Mouse (Mus musculus) neural tube, embryonic 13.5 days (tissue): ENCODE data around the gene Dhrs4. TPM values are rescaled to one million over a fixed set of nuclear protein-coding genes. Genes with fewer than 3 reads are reported as not detected.

ENCODE experiments used
- ATAC-seq: fragments of 200-750 bp; cut with Nextera tagmentation; 2 replicates; pipeline ENCODE4 v1.8.0; 2017; ENCODE audit warnings: low read depth, mild to moderate bottlenecking, moderate TSS enrichment, moderate library complexity
- H3K27ac ChIP-seq: fragments of 300-500 bp; sonication (generic); replicated peaks from 2 replicates; pipeline ENCODE4 v1.5.1; 2015; ENCODE audit warnings: moderate library complexity, mild to moderate bottlenecking, inconsistent platforms
- H3K27me3 ChIP-seq: fragments of 300-500 bp; sonication (generic); 2 replicates; pipeline ENCODE4 v1.6.1; 2015; ENCODE audit warnings: mild to moderate bottlenecking, inconsistent platforms
- H3K36me3 ChIP-seq: fragments of 300-500 bp; sonication (generic); 2 replicates; pipeline ENCODE4 v1.6.1; 2015; ENCODE audit warnings: mild to moderate bottlenecking, inconsistent platforms
- H3K4me1 ChIP-seq: fragments of 300-500 bp; sonication (generic); replicated peaks from 2 replicates; pipeline ENCODE4 v1.6.1; 2015; ENCODE audit warnings: inconsistent platforms
- H3K4me2 ChIP-seq: fragments of 300-500 bp; sonication (generic); 2 replicates; pipeline ENCODE4 v1.6.1; 2015; ENCODE audit warnings: inconsistent platforms, mild to moderate bottlenecking, moderate library complexity
- H3K4me3 ChIP-seq: fragments of 300-500 bp; sonication (generic); 2 replicates; pipeline ENCODE4 v1.5.1; 2015; ENCODE audit warnings: mild to moderate bottlenecking, inconsistent platforms
- H3K9ac ChIP-seq: fragments of 300-500 bp; sonication (generic); 2 replicates; pipeline ENCODE4 v1.6.1; 2015; ENCODE audit warnings: moderate library complexity, mild to moderate bottlenecking, inconsistent platforms
- H3K9me3 ChIP-seq: fragments of 300-500 bp; sonication (generic); 2 replicates; pipeline ENCODE4 v1.6.1; 2016; ENCODE audit warnings: inconsistent platforms
- WGBS: fragments of 180-500 bp; shearing (Covaris S2); methylation state at CpG from one replicate; pipeline ENCODE4 v1.1.7; 2015; 5-methylcytosine and 5-hydroxymethylcytosine counted together
- polyA plus RNA-seq: library from polyadenylated mRNA; unstranded; fragments of >200 nt; fragmentation: Nextera tagmentation; extraction: Ambion mirVana; gene quantifications from 2 replicates; pipeline ENCODE4 v1.2.1, GENCODE M21; 2015

Dhrs4 gene
- polyA plus RNA-seq, 1 experiment from 2014 or later, result 26.1 TPM

DNA sequence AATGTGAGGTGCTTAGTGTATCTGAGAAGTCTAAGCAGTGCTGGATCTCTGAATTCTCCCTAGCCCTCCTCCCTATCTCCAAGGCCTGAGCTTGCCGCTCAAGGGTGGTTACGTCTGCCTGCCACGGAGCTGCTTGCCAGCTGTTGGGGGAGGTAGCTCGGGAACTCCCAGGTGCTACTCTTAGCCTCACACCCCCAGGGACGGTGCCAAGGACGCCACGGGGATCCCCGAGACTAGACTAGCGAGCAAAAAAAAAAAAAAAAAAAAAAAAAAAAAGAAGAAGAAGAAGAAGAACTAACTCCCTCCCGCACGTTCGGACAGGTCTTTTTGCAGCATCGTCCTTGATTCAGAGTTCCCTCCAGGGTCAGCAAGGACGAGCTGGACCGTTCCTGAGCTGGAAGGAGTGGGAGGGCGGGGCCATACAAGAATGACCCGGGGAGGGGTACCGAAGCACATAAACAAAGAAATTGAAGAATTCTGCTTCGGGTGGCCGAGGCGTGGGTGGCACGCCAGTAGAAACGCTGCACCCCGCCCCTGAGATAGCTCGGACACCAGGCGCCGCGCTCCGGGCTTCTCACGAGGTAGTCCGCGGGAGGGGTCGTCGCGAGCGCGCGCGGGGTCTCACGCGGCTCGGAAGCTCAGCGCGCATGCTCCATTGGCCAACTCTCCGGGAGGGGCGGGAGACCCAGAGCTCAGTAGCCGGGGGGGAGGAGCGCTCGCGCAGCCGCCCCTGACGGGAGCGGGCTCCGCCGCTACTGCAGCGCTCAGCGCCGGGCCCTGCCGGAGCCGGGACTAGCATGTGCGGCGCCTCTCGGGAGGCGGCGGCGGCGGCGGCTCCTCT is 12.0 kb downstream of the Dhrs4 start, which contains the start of gene Carmil3:
Gene Carmil3 (plus strand): TSS at position 291 of the 841 bp plus-strand sequence.
- WGBS, result under 1% methylated on average over 68 of the region's 68 CpGs
- ATAC-seq, result peak; percentile 93
- H3K4me3 ChIP-seq, result peak within 1 kb of the TSS; percentile 80

DNA sequence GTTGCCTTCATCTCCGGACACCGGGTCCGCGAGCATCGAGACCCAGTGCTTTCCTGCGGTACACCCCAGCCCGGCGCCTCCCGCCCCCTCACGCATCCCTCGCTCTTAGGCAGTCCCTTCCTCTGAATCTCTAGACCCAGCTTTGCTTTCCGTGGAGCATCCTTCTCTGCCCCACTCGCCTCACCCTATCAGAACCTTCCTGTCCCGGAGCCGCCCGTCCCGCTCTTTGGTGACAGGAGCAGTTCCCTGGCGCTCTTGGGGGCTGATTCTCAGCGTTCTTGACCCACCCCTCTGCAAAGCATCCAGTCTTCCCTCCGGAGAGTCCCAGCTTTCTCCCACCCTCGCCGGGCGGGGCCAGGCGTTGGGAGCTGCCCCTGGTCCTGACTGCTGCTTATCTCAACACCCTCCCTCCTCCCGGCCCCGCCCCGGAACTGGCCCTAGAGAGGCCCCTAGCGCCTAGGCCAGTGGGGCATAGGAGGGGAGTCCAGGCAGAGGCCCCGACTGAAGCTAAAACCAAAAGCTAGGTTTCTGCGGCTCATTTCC is 12.8 kb downstream of the Dhrs4 start:
- Histone ChIP-seq H3K9me3 (no peaks in the 10 kb centered on the region), H3K4me3 (peak overlapping the region; percentile 80), H3K4me2 (peak overlapping the region; percentile 78), H3K27me3 (no peaks in the 10 kb centered on the region), H3K27ac (peak overlapping the region; percentile 94), H3K4me1 (peaks cover 25% of the 10 kb centered on the region), H3K36me3 (peaks cover 31% of the 10 kb centered on the region), H3K9ac (peak overlapping the region; percentile 91)
- under 1% methylated on average over 25 of the region's 30 CpGs for WGBS
- ATAC-seq, result peak; percentile 77

More for the DNA sequence above, 12.0 kb downstream of the Dhrs4 start, which contains the start of gene Carmil3:
- H3K4me1 ChIP-seq, result peaks cover 25% of the 10 kb centered on the region
- H3K27ac ChIP-seq, result peak within 1 kb of the TSS; percentile 94
- H3K4me2 ChIP-seq, result peak within 1 kb of the TSS; percentile 78
- H3K9me3 ChIP-seq, result no peaks in the 10 kb centered on the region
- H3K36me3 ChIP-seq, result peaks cover 23% of the 10 kb centered on the region
- H3K9ac ChIP-seq, result peak within 1 kb of the TSS; percentile 91
- H3K27me3 ChIP-seq, result no peaks in the 10 kb centered on the region

DNA sequence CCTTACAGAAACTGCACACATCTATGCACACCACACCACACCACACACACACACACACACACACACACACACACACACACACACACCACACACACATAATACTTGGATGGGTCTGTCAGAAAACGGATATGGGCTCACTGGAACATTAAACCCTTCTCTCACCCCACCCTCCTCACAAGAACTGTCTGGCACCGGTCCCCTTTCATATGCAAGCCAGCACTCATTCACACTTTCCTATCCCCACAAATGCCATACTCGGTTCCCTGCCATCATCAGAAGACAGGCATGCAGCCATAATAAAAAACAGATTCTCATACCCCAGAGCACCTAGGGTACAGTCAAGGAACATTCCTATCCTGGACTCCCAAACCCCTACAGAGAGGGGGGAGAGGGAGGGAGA is 13.5 kb downstream of the Dhrs4 start:
- Histone ChIP-seq H3K9ac (peak overlapping the region; percentile 91), H3K9me3 (no peaks in the 10 kb centered on the region), H3K27ac (no peak overlapping the region), H3K4me3 (peak overlapping the region; percentile 80), H3K4me2 (peak overlapping the region; percentile 78), H3K4me1 (peaks cover 25% of the 10 kb centered on the region), H3K36me3 (peaks cover 39% of the 10 kb centered on the region), H3K27me3 (no peaks in the 10 kb centered on the region)
- ATAC-seq, result no peak
- WGBS, result 42% methylated on average over 3 of the region's 3 CpGs

DNA sequence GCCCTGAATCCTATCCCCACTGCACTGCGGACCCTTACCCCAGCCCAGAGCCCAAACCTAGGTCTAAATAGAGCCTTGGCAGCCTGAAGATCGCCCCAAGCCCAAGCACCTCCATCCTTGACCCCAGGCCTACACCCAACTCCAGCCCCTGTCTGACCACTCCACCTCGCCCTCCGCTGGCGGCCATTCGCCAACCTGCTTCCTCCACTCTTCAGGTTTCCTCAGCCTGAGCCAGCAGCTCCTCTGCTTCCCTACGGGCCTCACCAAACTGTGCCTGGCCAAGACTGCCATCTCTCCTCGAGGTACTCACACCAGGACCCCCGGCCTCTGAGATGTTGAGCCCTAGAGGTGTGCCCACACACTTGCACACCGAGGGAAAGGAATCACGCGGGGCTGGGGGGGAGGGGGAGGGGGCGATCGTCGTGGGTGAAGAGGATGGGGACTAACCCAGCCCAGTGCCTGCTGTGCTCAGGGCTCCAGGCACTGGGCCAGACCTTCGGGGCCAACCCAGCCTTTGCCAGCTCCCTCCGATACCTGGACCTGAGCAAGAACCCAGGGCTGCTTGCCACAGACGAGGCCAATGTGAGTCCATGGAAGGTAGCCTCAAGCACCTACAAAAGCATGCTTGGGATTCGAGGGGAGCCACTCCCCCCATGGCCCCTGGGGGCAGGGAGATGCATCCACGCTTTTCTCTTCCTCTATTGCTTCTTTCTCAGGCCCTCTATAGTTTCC is 17.1 kb downstream of the Dhrs4 start:
- peaks cover 17% of the 10 kb centered on the region for H3K4me1 ChIP-seq
- no peak overlapping the region for H3K4me2 ChIP-seq
- ATAC-seq, result no peak
- no peak overlapping the region for H3K9ac ChIP-seq
- H3K27me3 ChIP-seq, result no peaks in the 10 kb centered on the region
- no peak overlapping the region for H3K27ac ChIP-seq
- 74% methylated on average over 20 of the region's 20 CpGs for WGBS
- no peak overlapping the region for H3K4me3 ChIP-seq
- no peaks in the 10 kb centered on the region for H3K9me3 ChIP-seq
- peaks cover 71% of the 10 kb centered on the region for H3K36me3 ChIP-seq

DNA sequence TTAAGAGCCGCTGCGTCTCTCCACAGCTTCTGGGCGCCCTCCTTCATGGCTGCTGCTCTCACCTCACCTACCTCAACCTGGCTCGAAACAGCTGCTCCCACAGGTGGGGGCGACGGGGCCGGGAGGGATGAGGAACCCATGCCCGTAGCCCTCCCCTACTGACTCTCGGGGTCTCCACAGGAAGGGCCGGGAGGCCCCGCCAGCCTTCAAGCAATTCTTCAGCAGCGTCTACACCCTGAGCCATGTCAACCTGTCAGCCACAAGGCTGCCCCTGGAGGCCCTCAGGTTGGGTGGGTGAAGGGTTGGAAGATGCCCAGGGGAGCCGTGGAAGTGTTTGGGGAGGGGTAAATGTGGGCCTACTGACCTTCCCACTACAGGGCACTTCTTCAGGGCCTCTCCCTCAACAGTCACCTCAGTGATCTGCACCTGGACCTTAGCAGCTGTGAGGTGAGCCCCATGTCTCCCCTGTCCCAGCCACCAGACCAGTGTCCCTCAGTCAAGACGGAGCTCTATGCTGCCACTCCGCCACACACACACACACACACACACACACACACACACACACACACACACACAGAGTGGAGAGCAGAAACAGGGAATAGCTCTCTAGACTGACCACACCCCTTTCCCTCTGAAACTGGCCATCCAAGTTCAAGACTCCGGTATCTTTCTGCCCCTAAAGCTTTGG is 18.3 kb downstream of the Dhrs4 start:
- no peak overlapping the region for H3K9ac ChIP-seq
- H3K36me3 ChIP-seq, result peaks cover 83% of the 10 kb centered on the region
- peak; percentile 33; the same call in 1 of the 2 replicates for ATAC-seq
- H3K4me3 ChIP-seq, result no peak overlapping the region
- peaks cover 12% of the 10 kb centered on the region for H3K4me1 ChIP-seq
- H3K27ac ChIP-seq, result no peak overlapping the region
- 78% methylated on average over 16 of the region's 16 CpGs for WGBS
- no peak overlapping the region for H3K4me2 ChIP-seq
- H3K9me3 ChIP-seq, result no peaks in the 10 kb centered on the region
- H3K27me3 ChIP-seq, result no peaks in the 10 kb centered on the region

DNA sequence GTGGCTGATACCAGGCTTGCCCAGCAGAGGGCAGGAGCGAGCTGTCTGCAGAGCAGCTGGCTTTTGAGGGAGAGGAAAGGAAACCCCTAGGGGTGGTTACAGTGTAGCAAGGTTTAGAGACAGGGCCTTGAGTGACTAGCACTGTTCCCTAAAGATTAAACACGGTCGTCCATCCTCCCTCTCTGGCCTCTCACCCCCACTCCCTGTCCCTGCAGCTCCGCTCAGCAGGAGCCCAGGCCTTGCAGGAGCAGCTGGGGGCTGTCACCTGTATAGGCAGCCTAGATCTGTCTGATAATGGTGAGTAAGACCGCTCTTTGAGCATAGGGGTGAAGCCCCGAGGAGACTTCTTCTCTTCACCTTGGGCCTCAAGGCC is 18.9 kb downstream of the Dhrs4 start:
- 35% methylated on average over 6 of the region's 6 CpGs for WGBS
- Histone ChIP-seq H3K4me2 (no peak overlapping the region), H3K27ac (no peak overlapping the region), H3K27me3 (no peaks in the 10 kb centered on the region), H3K36me3 (peaks cover 88% of the 10 kb centered on the region), H3K4me1 (peaks cover 7% of the 10 kb centered on the region), H3K9ac (peak overlapping the region; percentile 54; the same call in 1 of the 2 replicates), H3K4me3 (no peak overlapping the region), H3K9me3 (no peaks in the 10 kb centered on the region)
- peak; percentile 51; the same call in 1 of the 2 replicates for ATAC-seq

DNA sequence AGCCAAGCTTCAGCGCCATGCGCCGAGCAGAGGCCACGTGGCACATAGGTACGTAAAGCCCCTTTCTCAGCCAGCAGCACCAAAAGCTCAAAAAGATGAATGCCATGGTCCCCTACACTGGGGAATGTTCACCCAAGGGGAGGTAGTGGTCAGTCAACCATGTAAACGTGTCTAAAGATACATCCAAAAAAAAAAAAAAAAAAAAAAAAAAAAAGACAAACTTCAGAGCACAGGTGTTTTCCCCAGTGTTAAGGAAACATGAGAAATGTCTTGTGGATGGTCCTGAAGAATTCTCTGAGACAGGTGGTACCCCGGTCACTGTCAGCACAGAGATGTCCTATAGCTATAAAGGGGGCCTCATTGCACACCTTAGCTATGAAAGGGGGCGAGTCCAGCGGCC is 27.1 kb downstream of the Dhrs4 start:
- no peaks in the 10 kb centered on the region for H3K27me3 ChIP-seq
- H3K9me3 ChIP-seq, result no peaks in the 10 kb centered on the region
- H3K4me3 ChIP-seq, result no peak overlapping the region
- WGBS, result 90% methylated on average over 9 of the region's 9 CpGs
- H3K4me1 ChIP-seq, result peaks cover 9% of the 10 kb centered on the region; the same call in 1 of the 2 replicates
- H3K4me2 ChIP-seq, result no peak overlapping the region
- H3K36me3 ChIP-seq, result peaks cover 64% of the 10 kb centered on the region
- no peak for ATAC-seq
- no peak overlapping the region for H3K9ac ChIP-seq
- H3K27ac ChIP-seq, result no peak overlapping the region

DNA sequence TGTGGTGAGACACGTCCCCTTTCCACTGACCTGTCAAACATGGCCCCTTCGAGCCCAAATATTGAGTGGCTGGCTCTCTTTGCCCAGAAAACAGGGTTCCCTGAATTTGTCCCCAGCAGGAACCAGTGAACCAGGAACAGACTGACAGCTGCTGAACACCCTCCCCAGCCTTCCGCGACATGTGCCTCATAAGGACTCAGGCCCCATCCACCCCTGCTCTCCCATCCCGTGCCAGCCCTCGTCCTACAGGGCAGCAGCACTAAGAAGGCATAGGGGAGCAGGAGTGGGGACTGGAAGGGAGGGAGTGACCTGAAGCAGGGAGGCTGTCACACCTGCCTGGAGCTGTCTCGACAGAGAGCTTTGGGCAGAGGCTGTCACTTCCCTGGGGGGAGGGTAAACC is 29.2 kb downstream of the Dhrs4 start:
- Histone ChIP-seq H3K4me1 (peaks cover 14% of the 10 kb centered on the region; the same call in 1 of the 2 replicates), H3K36me3 (peaks cover 43% of the 10 kb centered on the region), H3K9ac (no peak overlapping the region), H3K4me2 (no peak overlapping the region), H3K27me3 (no peaks in the 10 kb centered on the region), H3K27ac (no peak overlapping the region), H3K4me3 (no peak overlapping the region), H3K9me3 (no peaks in the 10 kb centered on the region)
- WGBS, result 56% methylated on average over 7 of the region's 7 CpGs
- no peak for ATAC-seq

DNA sequence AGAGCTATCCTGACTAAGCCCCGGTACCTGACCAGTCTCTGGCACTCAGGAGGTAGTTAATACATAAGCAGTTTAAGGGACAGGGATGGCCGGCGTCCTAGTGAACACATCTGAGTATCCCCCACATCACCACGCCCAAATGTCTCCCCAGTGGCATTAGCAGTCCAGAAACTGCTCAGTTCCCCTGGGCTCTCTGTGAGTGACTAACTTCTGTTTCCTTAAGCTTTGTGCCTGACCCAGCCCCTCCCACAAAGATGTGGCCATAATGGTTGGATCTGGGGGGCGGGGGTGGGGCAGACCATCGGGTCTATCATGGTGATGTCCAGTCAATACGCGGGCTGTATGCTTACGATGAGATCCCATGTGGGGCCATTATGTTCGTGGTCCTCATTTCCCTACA is 31.0 kb downstream of the Dhrs4 start:
- Histone ChIP-seq H3K4me1 (peaks cover 14% of the 10 kb centered on the region; the same call in 1 of the 2 replicates), H3K4me2 (no peak overlapping the region), H3K9ac (no peak overlapping the region), H3K36me3 (peaks cover 26% of the 10 kb centered on the region), H3K27me3 (no peaks in the 10 kb centered on the region), H3K9me3 (no peaks in the 10 kb centered on the region), H3K27ac (no peak overlapping the region), H3K4me3 (no peak overlapping the region)
- WGBS, result 71% methylated on average over 10 of the region's 10 CpGs
- no peak for ATAC-seq

DNA sequence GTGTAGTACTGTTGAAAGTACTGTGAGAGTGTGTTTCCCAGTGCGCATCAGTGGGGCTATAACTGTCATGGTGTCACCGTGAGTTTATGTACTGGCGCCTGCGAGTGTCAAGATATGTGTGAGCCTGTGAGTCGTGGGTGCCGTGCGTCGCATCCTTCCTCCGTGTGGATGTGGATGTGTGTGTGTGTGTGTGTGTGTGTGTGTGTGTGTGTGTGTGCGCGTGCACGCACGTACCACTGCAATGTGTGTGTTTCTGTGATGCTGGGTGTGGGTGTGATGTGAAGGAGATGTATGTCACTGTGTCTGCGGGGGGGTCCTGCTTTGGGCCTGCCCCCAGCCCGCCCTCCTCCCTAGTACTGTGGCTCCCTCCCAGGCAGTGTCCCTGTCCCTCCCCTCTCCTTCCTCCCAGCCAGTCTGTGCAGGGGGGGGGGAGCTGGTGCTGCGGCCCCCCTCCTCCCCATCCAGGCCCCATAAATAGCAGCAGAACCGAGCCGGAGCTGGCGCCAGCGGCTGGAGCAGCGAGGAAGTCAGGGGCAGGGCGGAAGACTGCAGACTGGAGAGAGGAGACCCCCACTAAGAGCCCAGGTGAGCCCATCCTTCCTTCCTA is 31.7 kb downstream of the Dhrs4 start, which contains the start of gene Cpne6:
Gene Cpne6 (plus strand): TSS at position 321 of the 607 bp plus-strand sequence.
- Histone ChIP-seq H3K27ac (no peak within 1 kb of the TSS), H3K9me3 (no peaks in the 10 kb centered on the region), H3K4me3 (no peak within 1 kb of the TSS), H3K36me3 (peaks cover 24% of the 10 kb centered on the region), H3K4me1 (peaks cover 14% of the 10 kb centered on the region; the same call in 1 of the 2 replicates), H3K9ac (0 out of 2 replicates have a peak within 1 kb of the TSS, but pooled peaks have one; percentile 41), H3K27me3 (no peaks in the 10 kb centered on the region), H3K4me2 (no peak within 1 kb of the TSS)
- ATAC-seq, result no peak; the same call in 1 of the 2 replicates
- 67% methylated on average over 18 of the region's 22 CpGs for WGBS

DNA sequence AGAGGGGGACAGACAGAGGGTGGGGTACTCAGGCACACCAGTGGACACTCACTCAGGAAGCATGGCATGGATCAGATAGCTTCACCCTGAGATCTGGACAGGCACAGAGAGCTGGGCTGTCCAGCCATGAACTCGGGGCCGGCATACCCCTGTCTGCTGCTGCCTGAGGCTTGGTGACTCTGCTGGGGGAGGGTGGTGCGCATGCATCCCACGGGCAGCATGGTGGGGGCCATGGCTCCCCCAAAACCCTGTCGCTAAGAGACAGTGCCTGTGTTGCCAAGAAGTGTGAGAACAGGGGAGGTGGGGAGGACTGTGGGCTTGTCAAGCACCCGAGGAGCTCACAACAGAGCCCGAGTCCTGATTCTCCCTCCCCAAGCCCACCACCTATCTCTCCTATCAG is 32.5 kb downstream of the Dhrs4 start:
- peak; percentile 49; the same call in 1 of the 2 replicates for ATAC-seq
- H3K36me3 ChIP-seq, result peaks cover 20% of the 10 kb centered on the region
- peaks cover 14% of the 10 kb centered on the region; the same call in 1 of the 2 replicates for H3K4me1 ChIP-seq
- no peak overlapping the region for H3K4me2 ChIP-seq
- WGBS, result 59% methylated on average over 7 of the region's 7 CpGs
- no peak overlapping the region for H3K27ac ChIP-seq
- H3K4me3 ChIP-seq, result no peak overlapping the region
- no peaks in the 10 kb centered on the region for H3K9me3 ChIP-seq
- 0 out of 2 replicates have a peak overlapping the region, but pooled peaks have one; percentile 41 for H3K9ac ChIP-seq
- no peaks in the 10 kb centered on the region for H3K27me3 ChIP-seq
